Mouse (Mus musculus) right cerebral cortex, postnatal 10 days (tissue): Measurements from ENCODE around the gene F5.

Experiments
- DNase-seq, 2 experiments: peaks; one replicate each; pipeline ENCODE4 v3.0.0; 2021; ENCODE audit warnings: low spot score in 2 of 2

The F5 gene

GRCm38 (mm10) chr1:164151387-164152088 is at the start of gene F5:
Gene F5, plus strand, starts transcription at chr1:164151838.
- no peak for DNase-seq

GRCm38 (mm10) chr1:164109763-164110162 is 41.9 kb upstream of the F5 start:
- peak; percentile 36 to 44 for DNase-seq

- no peak for DNase-seq
Measured at GRCm38 (mm10) chr1:164110591-164111329, 40.9 kb upstream of the F5 start.

- no peak for DNase-seq
Measured at GRCm38 (mm10) chr1:164114280-164114679, 37.4 kb upstream of the F5 start.

- no peak for DNase-seq
Measured at GRCm38 (mm10) chr1:164114947-164115493, 36.6 kb upstream of the F5 start, which contains the start of gene Selp. Gene Selp, plus strand, starts transcription at chr1:164115264.

GRCm38 (mm10) chr1:164115647-164116046 is 36.0 kb upstream of the F5 start:
- DNase-seq = no peak

GRCm38 (mm10) chr1:164117869-164118268 is 33.8 kb upstream of the F5 start:
- DNase-seq = peak in 1 of 2 experiments; percentile 37

GRCm38 (mm10) chr1:164119892-164120776 is 31.5 kb upstream of the F5 start:
- no peak for DNase-seq

GRCm38 (mm10) chr1:164120777-164121158 is 30.9 kb upstream of the F5 start:
- DNase-seq = no peak

- no peak for DNase-seq
Measured at GRCm38 (mm10) chr1:164123836-164124235, 27.8 kb upstream of the F5 start.

GRCm38 (mm10) chr1:164130013-164130412 is 21.6 kb upstream of the F5 start:
- DNase-seq = no peak

- DNase-seq = no peak
Measured at GRCm38 (mm10) chr1:164132609-164133008, 19.0 kb upstream of the F5 start.

GRCm38 (mm10) chr1:164134101-164134500 is 17.5 kb upstream of the F5 start:
- DNase-seq = no peak

- no peak for DNase-seq
Measured at GRCm38 (mm10) chr1:164135360-164135759, 16.3 kb upstream of the F5 start.

GRCm38 (mm10) chr1:164135960-164136359 is 15.7 kb upstream of the F5 start:
- no peak for DNase-seq

GRCm38 (mm10) chr1:164136636-164137035 is 15.0 kb upstream of the F5 start:
- no peak for DNase-seq

- DNase-seq = peak; percentile 69 to 85
Measured at GRCm38 (mm10) chr1:164138365-164139130, 13.1 kb upstream of the F5 start.

GRCm38 (mm10) chr1:164139464-164139863 is 12.2 kb upstream of the F5 start:
- no peak for DNase-seq

GRCm38 (mm10) chr1:164149083-164149482 is 2.6 kb upstream of the F5 start:
- no peak for DNase-seq

- no peak for DNase-seq
Measured at GRCm38 (mm10) chr1:164152836-164153235, 1.2 kb downstream of the F5 start.

GRCm38 (mm10) chr1:164154983-164155382 is 3.3 kb downstream of the F5 start:
- no peak for DNase-seq
